Mouse (Mus musculus): ENCODE data around the gene U2surp. TPM values are rescaled to one million over a fixed set of nuclear protein-coding genes. Genes with fewer than 3 reads are reported as not detected.
A peak's percentile ranks its signal among the peaks of the same experiment; 100 is the strongest.

U2surp gene
- polyA plus RNA-seq, 1 experiment from 2014 or later = 98.9 TPM

- no peak overlapping the region for H3K4me2 ChIP-seq
- H3K27me3 ChIP-seq (replicated peaks) = peaks cover 17% of the 10 kb centered on the region; the same call in 1 of the 2 replicates
- no peaks in the 10 kb centered on the region for H3K9me3 ChIP-seq (replicated peaks)
- H3K4me3 ChIP-seq = no peak overlapping the region
- H3K9ac ChIP-seq = no peak overlapping the region
- H3K4me1 ChIP-seq = no peaks in the 10 kb centered on the region
- H3K36me3 ChIP-seq = no peaks in the 10 kb centered on the region
- H3K27ac ChIP-seq = no peak overlapping the region
- WGBS (ENCODE audit: insufficient replicate concordance) = 76% methylated on average over 9 of the region's 9 CpGs
- no peak for ATAC-seq
Observed at GRCm38 (mm10) chr9:95437883-95438282, 73.9 kb downstream of the U2surp start.

DNA sequence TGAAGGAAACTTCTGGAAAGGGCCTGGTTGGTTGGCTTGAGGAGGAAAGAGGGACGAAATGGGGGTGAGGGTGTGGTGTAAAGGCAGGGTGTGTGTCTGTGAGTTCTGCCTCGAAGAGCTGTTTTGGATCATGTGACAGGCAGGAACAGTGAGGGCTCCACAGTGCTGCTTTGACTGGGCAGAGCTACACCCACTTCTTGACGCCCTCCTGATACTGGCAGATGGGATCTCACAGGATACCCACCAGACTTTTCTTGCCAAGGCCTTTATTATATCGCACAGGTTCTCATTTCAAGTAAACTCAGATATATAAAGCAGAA lies 75.5 kb downstream of the U2surp start:
- no peak overlapping the region for H3K4me3 ChIP-seq
- H3K9me3 ChIP-seq (replicated peaks) = no peaks in the 10 kb centered on the region
- peaks cover 4% of the 10 kb centered on the region; the same call in 1 of the 2 replicates for H3K27me3 ChIP-seq (replicated peaks)
- no peaks in the 10 kb centered on the region for H3K36me3 ChIP-seq
- H3K9ac ChIP-seq = no peak overlapping the region
- no peak overlapping the region for H3K27ac ChIP-seq
- WGBS (ENCODE audit: insufficient replicate concordance) = 46% methylated on average over 4 of the region's 4 CpGs
- H3K4me2 ChIP-seq = no peak overlapping the region
- no peak for ATAC-seq
- no peaks in the 10 kb centered on the region for H3K4me1 ChIP-seq

GRCm38 (mm10) chr9:95435506-95436293 lies 76.1 kb downstream of the U2surp start:
- Histone ChIP-seq H3K4me2 (no peak overlapping the region), H3K4me3 (no peak overlapping the region), H3K27me3 (replicated peaks) (no peaks in the 10 kb centered on the region), H3K36me3 (no peaks in the 10 kb centered on the region), H3K27ac (no peak overlapping the region), H3K9ac (no peak overlapping the region), H3K4me1 (no peaks in the 10 kb centered on the region), H3K9me3 (replicated peaks) (no peaks in the 10 kb centered on the region)
- ATAC-seq = no peak
- 65% methylated on average over 20 of the region's 20 CpGs for WGBS (ENCODE audit: insufficient replicate concordance)

DNA sequence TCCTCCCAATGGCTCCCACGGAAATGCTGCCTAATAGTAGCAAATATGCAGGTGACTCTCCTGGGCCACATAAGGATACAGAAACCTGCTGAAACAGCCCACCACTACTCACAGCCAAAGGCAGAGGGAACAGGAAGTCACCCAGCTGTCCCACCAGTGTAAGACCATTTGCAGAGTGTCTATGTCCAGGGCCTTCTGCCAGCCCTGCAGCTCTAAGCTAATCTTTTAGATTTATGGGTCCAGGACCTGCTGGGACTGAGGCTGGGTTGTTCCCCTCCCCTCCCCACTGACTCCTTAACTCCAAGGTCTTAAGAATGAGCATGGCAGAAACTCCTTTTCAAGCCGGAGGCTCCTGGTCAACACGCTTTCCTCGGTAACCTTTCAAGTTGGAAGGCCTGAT lies 83.5 kb downstream of the U2surp start:
- no peak overlapping the region for H3K27ac ChIP-seq
- 66% methylated on average over 4 of the region's 4 CpGs for WGBS (ENCODE audit: insufficient replicate concordance)
- no peak for ATAC-seq
- no peaks in the 10 kb centered on the region for H3K4me1 ChIP-seq
- no peak overlapping the region for H3K4me3 ChIP-seq
- H3K4me2 ChIP-seq = no peak overlapping the region
- H3K9ac ChIP-seq = no peak overlapping the region
- no peaks in the 10 kb centered on the region for H3K36me3 ChIP-seq
- H3K9me3 ChIP-seq (replicated peaks) = no peaks in the 10 kb centered on the region
- H3K27me3 ChIP-seq (replicated peaks) = no peaks in the 10 kb centered on the region

- Histone ChIP-seq H3K4me2 (no peak overlapping the region), H3K27me3 (replicated peaks) (peaks cover 23% of the 10 kb centered on the region), H3K27ac (no peak overlapping the region), H3K9me3 (replicated peaks) (0 out of 2 replicates have a peak, but pooled peaks cover 3% of the 10 kb centered on the region), H3K4me3 (no peak overlapping the region), H3K4me1 (no peaks in the 10 kb centered on the region), H3K36me3 (no peaks in the 10 kb centered on the region), H3K9ac (no peak overlapping the region)
- ATAC-seq = no peak
Observed at GRCm38 (mm10) chr9:95413911-95414310, 97.9 kb downstream of the U2surp start.

DNA sequence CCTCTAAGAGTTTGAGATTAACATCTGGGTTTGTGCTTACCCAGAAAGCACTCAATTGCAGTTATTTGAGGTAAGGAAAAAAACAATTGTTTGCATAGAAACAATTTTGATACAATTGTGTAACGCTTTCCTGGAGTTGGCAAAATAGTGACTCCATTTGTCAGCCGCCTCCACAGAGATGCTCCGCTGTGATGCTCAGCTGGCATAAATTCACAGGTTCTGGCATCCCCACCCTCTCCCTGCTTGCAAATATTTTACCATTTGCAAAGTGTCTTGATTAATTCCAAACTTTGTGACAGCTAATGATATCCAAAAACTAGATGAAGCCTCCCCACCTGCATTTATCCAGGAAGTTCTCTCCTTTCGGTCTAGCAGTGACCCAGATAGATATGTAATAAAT lies 99.7 kb downstream of the U2surp start:
- WGBS (ENCODE audit: insufficient replicate concordance) = 76% methylated on average over 4 of the region's 4 CpGs
- Histone ChIP-seq H3K27ac (no peak overlapping the region), H3K9me3 (replicated peaks) (0 out of 2 replicates have a peak, but pooled peaks cover 3% of the 10 kb centered on the region), H3K4me3 (no peak overlapping the region), H3K4me1 (no peaks in the 10 kb centered on the region; the same call in 1 of the 2 replicates), H3K9ac (no peak overlapping the region), H3K36me3 (no peaks in the 10 kb centered on the region), H3K27me3 (replicated peaks) (peaks cover 42% of the 10 kb centered on the region), H3K4me2 (no peak overlapping the region)
- ATAC-seq = no peak

GRCm38 (mm10) chr9:95407586-95408220 lies 104.1 kb downstream of the U2surp start:
- H3K4me1 ChIP-seq = peaks cover 8% of the 10 kb centered on the region; the same call in 1 of the 2 replicates
- H3K9ac ChIP-seq = no peak overlapping the region
- H3K4me3 ChIP-seq = peak overlapping the region; percentile 53
- ATAC-seq = peak; percentile 38
- under 1% methylated on average over 24 of the region's 24 CpGs for WGBS (ENCODE audit: insufficient replicate concordance)
- H3K27ac ChIP-seq = no peak overlapping the region
- H3K36me3 ChIP-seq = no peaks in the 10 kb centered on the region
- H3K9me3 ChIP-seq (replicated peaks) = no peaks in the 10 kb centered on the region
- H3K4me2 ChIP-seq = peak overlapping the region; percentile 69
- peaks cover 83% of the 10 kb centered on the region for H3K27me3 ChIP-seq (replicated peaks)

Other genes with a start within 250 kb of the U2surp start
- gene Chst2, start 105.3 kb downstream of the U2surp start, polyA plus RNA-seq (2016; fragmentation: Nextera tagmentation; extraction: Ambion mirVana) = 0.61 and 0.73 TPM in 2 replicates
- 14.2 and 14.3 TPM in 2 replicates for gene Paqr9, start 47.7 kb upstream of the U2surp start, polyA plus RNA-seq (2016; fragmentation: Nextera tagmentation; extraction: Ambion mirVana)
- 10.1 and 12.1 TPM in 2 replicates for gene Pcolce2, start 125.6 kb upstream of the U2surp start, polyA plus RNA-seq (2016; fragmentation: Nextera tagmentation; extraction: Ambion mirVana)
- gene Trpc1, start 238.4 kb upstream of the U2surp start, polyA plus RNA-seq (2016; fragmentation: Nextera tagmentation; extraction: Ambion mirVana) = 0.78 and 0.86 TPM in 2 replicates